ENCODE assay signal across 9 mouse cellular contexts in the genomic region with DNA sequence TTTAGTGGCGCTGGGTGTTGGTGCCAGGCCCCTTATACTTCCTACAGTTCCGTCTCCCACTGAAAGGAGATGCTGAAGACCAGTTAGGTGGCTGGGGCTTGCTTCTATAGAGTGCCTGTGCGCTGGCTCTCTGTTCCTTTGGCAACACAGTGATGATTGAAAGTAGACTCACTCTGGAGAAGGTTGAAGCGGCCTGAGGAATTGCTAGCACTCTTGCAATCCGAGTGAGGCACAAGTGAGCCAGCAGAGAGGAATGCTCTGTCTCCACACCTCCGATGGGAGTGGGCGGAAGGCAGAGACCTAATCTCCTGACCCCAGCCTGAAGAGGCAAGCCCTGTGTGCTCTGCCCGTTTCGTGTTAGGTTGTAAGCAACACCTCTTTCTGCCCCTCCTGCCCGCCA. TPM values are rescaled to one million over a fixed set of nuclear protein-coding genes. Genes with fewer than 3 reads are reported as not detected.
DNase-seq lines count a peak whose midpoint lies in the region; ATAC-seq and TF ChIP-seq lines count a peak whose summit lies in the region.
"Had no signal": no experiment of that assay in that cellular context is flagged by ENCODE, and none has a peak within 500 bp of the region (broad histone marks: within the 10 kb centered on the region; RNA-seq: fewer than 3 reads in every experiment).

No protein-coding gene starts in this region.

- no peaks in the 10 kb centered on the region for H3K36me3 ChIP-seq in lung, embryonic 15.5 days
- H3K36me3 ChIP-seq in myocyte (ENCODE audit: control insufficient read depth, insufficient read depth), result peaks cover 11% of the 10 kb centered on the region

- H3K9me3 ChIP-seq in lung, embryonic 15.5 days, result no peaks in the 10 kb centered on the region

- no peak for TF ChIP-seq CTCF in lung, adult 2 months (IDR thresholded peaks at IDR 0.05; ENCODE audit: insufficient read depth, low read length)

- H3K27ac ChIP-seq in lung, embryonic 15.5 days, result no peak overlapping the region

- no peak overlapping the region for H3K4me3 ChIP-seq in lung, embryonic 15.5 days
- H3K4me3 ChIP-seq in lung, adult 2 months (replicated peaks; ENCODE audit: extremely low read depth, low read depth, low read length), result no peak overlapping the region
- H3K4me3 ChIP-seq in myocyte, result peak overlapping the region; percentile 65

- peaks cover 52% of the 10 kb centered on the region for H3K79me2 ChIP-seq in myocyte (ENCODE audit: control insufficient read depth, insufficient read depth)

- ATAC-seq in lung, embryonic 15.5 days (ENCODE audit: borderline replicate concordance, extremely low read depth, low FRiP score, low TSS enrichment), result no peak
- ATAC-seq: CD4-positive, CD25-positive, alpha-beta regulatory T cell, adult 4 months had no signal

- DNase-seq in embryo, embryonic 10.5 days (ENCODE audit: low spot score), result peak; percentile 41
- DNase-seq in embryo, embryonic 11 days, result no peak
- DNase-seq in lung, adult 2 months, result no peak
- peak; percentile 49 to 63 for DNase-seq in cerebellum, postnatal 10 days
- no peak for DNase-seq in layer of hippocampus, adult 18-20 months (ENCODE audit: low spot score in 2 of 2)
- DNase-seq in left cerebral cortex, adult 8-10 months (ENCODE audit: low spot score in 2 of 2), result no peak

- no peak for TF ChIP-seq POLR2A in lung, adult 2 months (IDR thresholded peaks at IDR 0.05; ENCODE audit: borderline replicate concordance, extremely low read depth, low read depth, low read length)
- TF ChIP-seq POLR2A in myocyte (IDR thresholded peaks at IDR 0.05; ENCODE audit: insufficient read length, low read depth), result no peak

- H3ac ChIP-seq in myocyte (ENCODE audit: control insufficient read depth, insufficient read length), result no peak overlapping the region

- peaks cover 12% of the 10 kb centered on the region; the same call in 1 of the 2 replicates for H3K27me3 ChIP-seq in lung, embryonic 15.5 days
- no peaks in the 10 kb centered on the region for H3K27me3 ChIP-seq in myocyte (ENCODE audit: control insufficient read depth, insufficient read depth, insufficient read length)

- 54% methylated on average over 10 of the region's 10 CpGs for WGBS in lung, embryonic 15.5 days
- WGBS in lung, adult 2 months, result 69% methylated on average over 10 of the region's 10 CpGs

- H3K9ac ChIP-seq in lung, embryonic 15.5 days, result no peak overlapping the region

- H3K4me2 ChIP-seq in lung, embryonic 15.5 days, result peak overlapping the region; percentile 20
- peak overlapping the region; percentile 89 for H3K4me2 ChIP-seq in myocyte (ENCODE audit: low read depth)

- H3K4me1 ChIP-seq in lung, embryonic 15.5 days, result peaks cover 9% of the 10 kb centered on the region
- H3K4me1 ChIP-seq in lung, adult 2 months (ENCODE audit: control insufficient read depth, insufficient read depth, low read length), result no peaks in the 10 kb centered on the region

TF ChIP-seq in myocyte, 11 proteins besides CTCF, POLR2A, EP300 and RAD21:
- TF ChIP-seq MYOG (IDR thresholded peaks at IDR 0.05; ENCODE audit: control insufficient read depth in 1 of 3, insufficient read depth in 1 of 3, insufficient read length in 2 of 3, low read depth in 2 of 3) (no peak), MYOD1 (IDR thresholded peaks at IDR 0.05; ENCODE audit: control insufficient read depth in 1 of 3, insufficient read length in 2 of 3, low read depth in 2 of 3) (peak in 1 of 3 experiments; percentile 34)

RNA-seq across cellular contexts. Expression of a gene that starts 2.5 kb away (rescaled TPM):
- polyA plus RNA-seq in lung, embryonic 15.5 days (2015; fragmentation: Nextera tagmentation; extraction: Ambion mirVana), result 6.7 and 7.8 TPM in 2 replicates
- polyA plus RNA-seq in lung, adult 2 months (2012; rRNA removed), result 10.4 and 14.0 TPM in 2 replicates
- polyA plus RNA-seq in myocyte (2012; fragmentation: generic; extraction: Trizol), result 4.5 TPM
- 10 to 100 TPM; 28.4 to 37.0 TPM for total RNA-seq in layer of hippocampus, adult 18-20 months (2021)
- 10 to 100 TPM in 2 of 4 experiments, 1 to 10 TPM in 2; 7.8 to 12.1 (median 10.0) TPM for total RNA-seq in left cerebral cortex, adult 8-10 months (2022)

RNA-seq across cellular contexts. Expression of a gene that starts 57.5 kb away (rescaled TPM):
- 402 and 410 TPM in 2 replicates for polyA plus RNA-seq in lung, embryonic 15.5 days (2015; fragmentation: Nextera tagmentation; extraction: Ambion mirVana)
- polyA plus RNA-seq in lung, adult 2 months (2012; rRNA removed), result 74.5 and 92.3 TPM in 2 replicates
- 34.3 TPM for polyA plus RNA-seq in myocyte (2012; fragmentation: generic; extraction: Trizol)
- total RNA-seq in layer of hippocampus, adult 18-20 months (2021), result 10 to 100 TPM; 33.4 to 47.2 TPM
- total RNA-seq in left cerebral cortex, adult 8-10 months (2022), result 10 to 100 TPM; 41.8 to 54.3 (median 47.0) TPM

Comparison
In these comparisons a context has a peak if more than half of its experiments do, and no peak if none do; other contexts are left out.
1. DNase-seq: peak in embryo, embryonic 10.5 days (single experiment) and cerebellum, postnatal 10 days (2 of 2); none in embryo, embryonic 11 days (single experiment), lung, adult 2 months (single experiment), layer of hippocampus, adult 18-20 months (0 of 2) and left cerebral cortex, adult 8-10 months (0 of 2).